20 mouse cellular contexts compared by ENCODE assay signal in the genomic region with DNA sequence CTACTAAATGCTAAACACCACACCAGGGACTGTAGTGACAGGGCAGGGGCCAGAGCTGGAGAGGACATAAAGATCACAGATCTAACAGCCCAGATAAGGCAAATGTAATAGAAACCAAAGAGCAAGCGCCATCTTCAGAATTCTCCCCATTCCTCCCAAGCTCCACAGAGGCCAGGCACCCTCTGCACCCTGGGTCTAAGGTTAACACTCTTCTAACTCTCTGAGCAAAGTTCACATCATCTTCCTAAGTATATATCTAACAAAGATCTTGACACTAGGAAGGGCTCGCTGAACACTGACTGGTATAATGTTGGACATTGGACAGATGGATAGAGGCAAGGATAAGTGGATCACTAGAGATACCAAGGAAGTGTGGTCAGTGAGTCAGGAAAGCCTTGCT. TPM values are rescaled to one million over a fixed set of nuclear protein-coding genes. Genes with fewer than 3 reads are reported as not detected.
DNase-seq lines count a peak whose midpoint lies in the region; ATAC-seq and TF ChIP-seq lines count a peak whose summit lies in the region.
"Had no signal": no experiment of that assay in that cellular context is flagged by ENCODE, and none has a peak within 500 bp of the region (broad histone marks: within the 10 kb centered on the region; RNA-seq: fewer than 3 reads in every experiment).

No protein-coding gene starts in this region.

- no peak overlapping the region for H3K4me2 ChIP-seq in heart, postnatal 0 days (ENCODE audit: low read depth, low read length)
- no peak overlapping the region for H3K4me2 ChIP-seq in heart, embryonic 12.5 days
- no peak overlapping the region for H3K4me2 ChIP-seq in intestine, postnatal 0 days (replicated peaks; ENCODE audit: low read depth)
- H3K4me2 ChIP-seq: embryonic facial prominence, embryonic 13.5 days; forebrain, embryonic 12.5 days had no signal

- no peak for ATAC-seq in heart, postnatal 0 days (ENCODE audit: insufficient read depth, low read depth)
- no peak for ATAC-seq in heart, embryonic 12.5 days (ENCODE audit: insufficient number of reproducible peaks, low FRiP score)
- ATAC-seq in intestine, postnatal 0 days, result peak; percentile 73
- ATAC-seq: hindbrain, postnatal 0 days; midbrain, embryonic 16.5 days had no signal

- H3K4me3 ChIP-seq in heart, postnatal 0 days (ENCODE audit: low read depth, low read length), result no peak overlapping the region
- H3K4me3 ChIP-seq in heart, embryonic 12.5 days, result no peak overlapping the region
- H3K4me3 ChIP-seq in intestine, postnatal 0 days (ENCODE audit: low read depth, low read length), result no peak overlapping the region
- H3K4me3 ChIP-seq: embryonic facial prominence, embryonic 13.5 days; erythroblast, embryonic 14.5 days; forebrain, embryonic 12.5 days had no signal

- H3K9me3 ChIP-seq in heart, postnatal 0 days (replicated peaks; ENCODE audit: control insufficient read depth, low read length), result no peaks in the 10 kb centered on the region
- H3K9me3 ChIP-seq in heart, embryonic 12.5 days (replicated peaks), result no peaks in the 10 kb centered on the region
- H3K9me3 ChIP-seq in intestine, postnatal 0 days (ENCODE audit: control insufficient read depth), result no peaks in the 10 kb centered on the region
- H3K9me3 ChIP-seq: embryonic facial prominence, embryonic 13.5 days; forebrain, embryonic 12.5 days had no signal

- peak overlapping the region; percentile 79 for H3K27ac ChIP-seq in heart, postnatal 0 days (ENCODE audit: low read depth)
- no peak overlapping the region for H3K27ac ChIP-seq in heart, embryonic 12.5 days (ENCODE audit: poor library complexity, severe bottlenecking)
- peak overlapping the region; percentile 74 for H3K27ac ChIP-seq in intestine, postnatal 0 days (ENCODE audit: low read depth, low read length)
- H3K27ac ChIP-seq: embryonic facial prominence, embryonic 13.5 days; forebrain, embryonic 12.5 days; hindbrain, postnatal 0 days; liver, embryonic 14.5 days; macrophage had no signal

- 92% methylated on average over 2 of the region's 2 CpGs for WGBS in heart, postnatal 0 days
- 78% methylated on average over 2 of the region's 2 CpGs for WGBS in heart, embryonic 12.5 days
- 52% methylated on average over 2 of the region's 2 CpGs for WGBS in intestine, postnatal 0 days

- H3K4me1 ChIP-seq in heart, postnatal 0 days (ENCODE audit: control insufficient read depth, insufficient read depth), result peaks cover 98% of the 10 kb centered on the region
- H3K4me1 ChIP-seq in heart, embryonic 12.5 days (replicated peaks), result peaks cover 90% of the 10 kb centered on the region
- peaks cover 34% of the 10 kb centered on the region for H3K4me1 ChIP-seq in intestine, postnatal 0 days (replicated peaks; ENCODE audit: control insufficient read depth, insufficient read depth, low read length)

- no peaks in the 10 kb centered on the region for H3K36me3 ChIP-seq in heart, postnatal 0 days (replicated peaks; ENCODE audit: control insufficient read depth, insufficient read depth, low read length)
- no peaks in the 10 kb centered on the region for H3K36me3 ChIP-seq in heart, embryonic 12.5 days
- H3K36me3 ChIP-seq in intestine, postnatal 0 days (ENCODE audit: control insufficient read depth, insufficient read depth), result no peaks in the 10 kb centered on the region
- H3K36me3 ChIP-seq: embryonic facial prominence, embryonic 13.5 days; forebrain, embryonic 12.5 days had no signal

- no peak for DNase-seq in heart, postnatal 0 days (ENCODE audit: low spot score)
- DNase-seq in kidney, postnatal 25 days, result peak; percentile 36 to 55
- DNase-seq in kidney, postnatal 4 days, result no peak
- no peak for DNase-seq in c-Kit-positive CD71-positive TER-119-positive erythroid progenitor cells, embryonic 14.5 days (ENCODE audit: low spot score)
- DNase-seq in cerebellum, postnatal 25 days, result no peak
- DNase-seq: adrenal gland, adult 8-10 months; cerebellum, adult 2 months; cerebellum, postnatal 36 days; embryo, embryonic 11 days; layer of hippocampus, adult 9-11 months; thymus, postnatal 25 days had no signal

- no peak overlapping the region for H3K9ac ChIP-seq in heart, postnatal 0 days (replicated peaks; ENCODE audit: low read depth, low read length)
- H3K9ac ChIP-seq in heart, embryonic 12.5 days, result no peak overlapping the region
- no peak overlapping the region for H3K9ac ChIP-seq in intestine, postnatal 0 days (ENCODE audit: low read depth, low read length)
- H3K9ac ChIP-seq: embryonic facial prominence, embryonic 13.5 days; forebrain, embryonic 12.5 days; liver, embryonic 14.5 days had no signal

- TF ChIP-seq CTCF in heart, postnatal 0 days (IDR thresholded peaks at IDR 0.05; ENCODE audit: low read depth), result no peak
- TF ChIP-seq CTCF in intestine, postnatal 0 days (IDR thresholded peaks at IDR 0.05; ENCODE audit: low read depth), result no peak

- TF ChIP-seq EP300 in heart, postnatal 0 days (IDR thresholded peaks at IDR 0.05; ENCODE audit: low read depth), result no peak

- H3K27me3 ChIP-seq in heart, postnatal 0 days (ENCODE audit: control insufficient read depth, insufficient read depth, low read length), result no peaks in the 10 kb centered on the region
- H3K27me3 ChIP-seq in heart, embryonic 12.5 days (replicated peaks), result no peaks in the 10 kb centered on the region
- H3K27me3 ChIP-seq in intestine, postnatal 0 days (replicated peaks; ENCODE audit: control insufficient read depth, insufficient read depth, low read length), result no peaks in the 10 kb centered on the region
- H3K27me3 ChIP-seq: embryonic facial prominence, embryonic 13.5 days; forebrain, embryonic 12.5 days had no signal

RNA-seq across cellular contexts. Expression of a gene that starts 22.1 kb away (rescaled TPM):
- total RNA-seq in heart, postnatal 0 days (2014; rRNA removed; ENCODE audit: low replicate concordance), result 77.7 and 140 TPM in 2 replicates
- 153 and 159 TPM in 2 replicates for polyA plus RNA-seq in heart, postnatal 0 days (2015; fragmentation: Nextera tagmentation; extraction: Ambion mirVana)
- polyA plus RNA-seq in heart, embryonic 12.5 days (2016; fragmentation: Nextera tagmentation; extraction: Ambion mirVana), result 86.6 and 89.3 TPM in 2 replicates
- polyA plus RNA-seq in intestine, postnatal 0 days (2015; fragmentation: Nextera tagmentation; extraction: Ambion mirVana), result 73.8 and 86.2 TPM in 2 replicates

Comparison
In these comparisons a context has a peak if more than half of its experiments do, and no peak if none do; other contexts are left out.
1. DNase-seq: peak in kidney, postnatal 25 days (2 of 2); none in heart, postnatal 0 days (single experiment), kidney, postnatal 4 days (0 of 2), c-Kit-positive CD71-positive TER-119-positive erythroid progenitor cells, embryonic 14.5 days (single experiment) and cerebellum, postnatal 25 days (0 of 2).